Mouse (Mus musculus) forelimb bud, embryonic 11.5 days (tissue): ENCODE measurements around the gene Itgb2.
A peak's percentile ranks its signal among the peaks of the same experiment; 100 is the strongest.

Experiments used
- DNase-seq: peaks from one replicate; pipeline ENCODE4 v3.0.0-alpha.2; 2012; ENCODE audit warnings: low read depth, low spot score

The Itgb2 gene

GRCm38 (mm10) chr10:77516379-77516951, 13.6 kb upstream of the Itgb2 start:
- DNase-seq: peak; percentile 3

- peak; percentile 72 for DNase-seq
These were observed 12.9 kb upstream of the Itgb2 start for GRCm38 (mm10) chr10:77517066-77517620.

- no peak for DNase-seq
These were observed 12.3 kb upstream of the Itgb2 start for GRCm38 (mm10) chr10:77517801-77518200.

GRCm38 (mm10) chr10:77519191-77519590, 10.9 kb upstream of the Itgb2 start:
- no peak for DNase-seq

- no peak for DNase-seq
These were observed 9.6 kb upstream of the Itgb2 start for GRCm38 (mm10) chr10:77520497-77520896.

- DNase-seq: peak; percentile 5
These were observed 7.9 kb upstream of the Itgb2 start for GRCm38 (mm10) chr10:77522021-77522731.

- peak; percentile 1 for DNase-seq
These were observed 7.3 kb upstream of the Itgb2 start for GRCm38 (mm10) chr10:77522746-77523145.

- no peak for DNase-seq
These were observed 6.7 kb upstream of the Itgb2 start for GRCm38 (mm10) chr10:77523321-77523720.

- no peak for DNase-seq
These were observed 3.6 kb upstream of the Itgb2 start for GRCm38 (mm10) chr10:77526488-77526887.

GRCm38 (mm10) chr10:77528634-77529033, 1.4 kb upstream of the Itgb2 start:
- no peak for DNase-seq

- no peak for DNase-seq
These were observed 1.3 kb downstream of the Itgb2 start for GRCm38 (mm10) chr10:77531026-77532019.

- DNase-seq: no peak
These were observed 2.0 kb downstream of the Itgb2 start for GRCm38 (mm10) chr10:77532020-77532413.

GRCm38 (mm10) chr10:77536727-77537126, 6.7 kb downstream of the Itgb2 start:
- no peak for DNase-seq

GRCm38 (mm10) chr10:77537215-77538209, 7.5 kb downstream of the Itgb2 start:
- no peak for DNase-seq

- no peak for DNase-seq
These were observed 9.4 kb downstream of the Itgb2 start for GRCm38 (mm10) chr10:77539320-77539945.

- no peak for DNase-seq
These were observed 10.6 kb downstream of the Itgb2 start for GRCm38 (mm10) chr10:77540576-77541102.

- no peak for DNase-seq
These were observed 12.0 kb downstream of the Itgb2 start for GRCm38 (mm10) chr10:77541864-77542666.

- peak; percentile 33 for DNase-seq
These were observed 13.2 kb downstream of the Itgb2 start for GRCm38 (mm10) chr10:77543226-77543625.

- no peak for DNase-seq
These were observed 14.9 kb downstream of the Itgb2 start for GRCm38 (mm10) chr10:77544916-77545315.
